Mouse (Mus musculus) natural killer cell, adult 2 months (primary cell): ENCODE data around the gene Ablim1.

Experiments
- DNase-seq, 2 experiments: peaks; one replicate each; pipeline ENCODE4 v3.0.0; 2022; ENCODE audit warnings: low spot score in 2 of 2

Gene Ablim1

GRCm38 (mm10) chr19:56989171-56989570, 325.5 kb downstream of the Ablim1 start:
- no peak for DNase-seq

DNA sequence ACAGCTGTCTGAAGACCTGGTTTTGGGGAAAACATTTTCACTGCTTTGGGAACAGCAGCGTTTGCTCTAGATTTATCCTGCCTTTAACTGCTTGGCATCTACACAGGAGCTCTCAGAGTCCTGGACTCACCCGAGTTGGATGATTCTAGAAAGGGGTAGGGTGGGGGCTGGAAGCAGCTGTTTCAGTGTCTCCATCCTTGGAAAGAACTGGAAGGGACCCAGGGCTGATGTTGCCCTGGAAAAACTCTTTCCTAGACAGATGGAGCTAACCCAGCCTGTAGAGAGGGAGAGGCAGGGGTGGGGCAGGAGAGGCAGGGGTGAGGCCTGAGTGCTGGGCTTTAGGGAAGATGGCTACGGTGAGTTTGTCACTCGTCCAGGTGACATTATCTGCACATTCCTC, 330.5 kb downstream of the Ablim1 start:
- DNase-seq: no peak

DNA sequence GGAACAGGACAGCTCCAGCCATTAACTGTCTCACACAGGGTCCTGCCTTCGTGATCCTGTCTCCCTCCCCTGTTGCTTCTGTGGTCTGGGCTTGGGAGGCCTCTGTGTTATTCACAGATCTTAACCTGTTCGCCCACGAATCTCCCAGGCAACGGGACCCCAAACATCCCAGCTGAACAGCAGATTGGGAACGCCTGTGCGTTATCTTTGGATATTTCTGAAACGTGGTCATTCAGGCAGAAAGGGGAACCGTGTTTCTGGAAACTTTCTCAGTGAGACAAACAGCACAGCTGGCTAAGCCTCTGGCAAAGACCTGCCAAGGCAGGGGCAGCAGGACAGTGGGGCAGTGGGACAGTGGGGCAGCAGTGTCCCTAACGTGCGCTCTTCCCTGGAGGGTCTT, 331.0 kb downstream of the Ablim1 start:
- no peak for DNase-seq
